Mouse (Mus musculus): Measurements from ENCODE around the gene Vwa8.

- TF ChIP-seq CTCF (IDR thresholded peaks at IDR 0.05; ENCODE audit: control insufficient read depth, insufficient read depth, insufficient read length): no peak
- TF ChIP-seq MAX (IDR thresholded peaks at IDR 0.05): no peak
- TF ChIP-seq CEBPB (IDR thresholded peaks at IDR 0.05; ENCODE audit: low read depth): no peak
- no peak for TF ChIP-seq MYOD1 (IDR thresholded peaks at IDR 0.05; ENCODE audit: control insufficient read depth, insufficient read length, low read depth)
- no peak for TF ChIP-seq USF1 (IDR thresholded peaks at IDR 0.05; ENCODE audit: low read depth)
- no peak for TF ChIP-seq FOSL1 (IDR thresholded peaks at IDR 0.05; ENCODE audit: insufficient read depth, low read length, poor library complexity, severe bottlenecking)
- TF ChIP-seq MYOG (IDR thresholded peaks at IDR 0.05; ENCODE audit: control insufficient read depth, extremely low read depth, insufficient read length): no peak
Observed at GRCm38 (mm10) chr14:78933399-78933798, 84.5 kb downstream of the Vwa8 start.
